Mouse (Mus musculus) forebrain, embryonic 16.5 days (tissue): ENCODE measurements around the gene Nudt3. TPM values are rescaled to one million over a fixed set of nuclear protein-coding genes. Genes with fewer than 3 reads are reported as not detected.

Experiments
- ATAC-seq: fragments of 200-750 bp; cut with Nextera tagmentation; 2 replicates; pipeline ENCODE4 v1.8.0; 2017; ENCODE audit warnings: mild to moderate bottlenecking, moderate library complexity
- H3K27ac ChIP-seq: fragments of 300-500 bp; sonication (generic); 2 replicates; pipeline ENCODE4 v1.5.1; 2014; ENCODE audit warnings: low read length, control low read depth
- H3K27me3 ChIP-seq: fragments of 300-500 bp; sonication (generic); replicated peaks from 2 replicates; pipeline ENCODE4 v1.6.1; 2014; ENCODE audit warnings: low read length; ENCODE audit not compliant: control insufficient read depth, insufficient read depth
- H3K36me3 ChIP-seq: fragments of 300-500 bp; sonication (generic); 2 replicates; pipeline ENCODE4 v1.6.1; 2014; ENCODE audit not compliant: control insufficient read depth, insufficient read depth
- H3K4me1 ChIP-seq: fragments of 300-500 bp; sonication (generic); replicated peaks from 2 replicates; pipeline ENCODE4 v1.6.1; 2014; ENCODE audit warnings: low read length; ENCODE audit not compliant: control insufficient read depth, insufficient read depth
- H3K4me2 ChIP-seq: fragments of 300-500 bp; sonication (generic); 2 replicates; pipeline ENCODE4 v1.6.1; 2014; ENCODE audit warnings: mild to moderate bottlenecking, low read length, control low read depth
- H3K4me3 ChIP-seq: fragments of 300-500 bp; sonication (generic); replicated peaks from 2 replicates; pipeline ENCODE4 v1.5.1; 2014; ENCODE audit warnings: mild to moderate bottlenecking, low read length, control low read depth
- H3K9ac ChIP-seq: fragments of 300-500 bp; sonication (generic); replicated peaks from 2 replicates; pipeline ENCODE4 v1.6.1; 2014; ENCODE audit warnings: low read depth, low read length, control low read depth
- H3K9me3 ChIP-seq: fragments of 300-500 bp; sonication (generic); 2 replicates; pipeline ENCODE4 v1.6.1; 2016; ENCODE audit warnings: low read length; ENCODE audit not compliant: control insufficient read depth
- WGBS: fragments of 180-500 bp; shearing (Covaris S2); extraction: QIAGEN DNeasy Blood & Tissue Kit; methylation state at CpG from one replicate; pipeline ENCODE4 v1.1.7; 2014; 5-methylcytosine and 5-hydroxymethylcytosine counted together
- polyA plus RNA-seq: library from polyadenylated mRNA; unstranded; fragments of >200 nt; fragmentation: Nextera tagmentation; extraction: Ambion mirVana; gene quantifications from 2 replicates; pipeline ENCODE4 v1.2.1, GENCODE M21; 2015

The Nudt3 gene
- polyA plus RNA-seq, 1 experiment from 2014 or later = 272 TPM

DNA sequence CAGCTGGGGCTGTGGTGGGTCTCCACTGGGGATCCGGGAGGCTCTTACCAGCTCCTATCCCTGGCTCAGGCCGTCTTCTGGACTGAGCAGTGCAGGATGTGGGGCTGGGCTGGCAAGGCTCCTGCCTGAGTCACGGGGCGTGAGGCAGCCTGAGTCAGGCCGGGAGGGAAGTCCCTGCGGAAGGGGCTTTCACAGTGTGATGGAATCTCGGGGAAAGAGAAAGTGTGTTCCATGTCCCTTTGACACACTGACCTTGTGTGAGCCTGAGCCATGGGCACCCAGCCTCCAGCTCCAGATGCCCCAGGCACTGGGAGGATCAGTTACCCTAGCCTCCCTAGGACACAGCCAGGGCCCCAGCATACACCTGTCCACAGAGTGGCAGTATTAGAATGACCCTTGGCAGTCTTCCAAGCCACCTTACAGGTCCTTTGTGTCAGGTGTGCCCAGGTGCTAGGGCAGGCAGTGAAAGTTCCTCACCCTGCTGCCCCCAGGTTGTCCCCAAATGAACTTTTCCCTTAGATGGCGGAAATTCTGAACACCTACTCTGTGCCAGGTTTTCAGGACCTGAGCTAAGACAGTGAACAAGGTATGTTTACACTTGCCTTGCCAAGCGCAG is 75.9 kb downstream of the Nudt3 start:
- ATAC-seq = no peak
- Histone ChIP-seq H3K27ac (no peak overlapping the region), H3K4me2 (no peak overlapping the region), H3K4me1 (peaks cover 7% of the 10 kb centered on the region; the same call in 1 of the 2 replicates), H3K9ac (no peak overlapping the region), H3K27me3 (no peaks in the 10 kb centered on the region), H3K4me3 (no peak overlapping the region), H3K9me3 (no peaks in the 10 kb centered on the region), H3K36me3 (no peaks in the 10 kb centered on the region)
- WGBS = 77% methylated on average over 9 of the region's 9 CpGs

DNA sequence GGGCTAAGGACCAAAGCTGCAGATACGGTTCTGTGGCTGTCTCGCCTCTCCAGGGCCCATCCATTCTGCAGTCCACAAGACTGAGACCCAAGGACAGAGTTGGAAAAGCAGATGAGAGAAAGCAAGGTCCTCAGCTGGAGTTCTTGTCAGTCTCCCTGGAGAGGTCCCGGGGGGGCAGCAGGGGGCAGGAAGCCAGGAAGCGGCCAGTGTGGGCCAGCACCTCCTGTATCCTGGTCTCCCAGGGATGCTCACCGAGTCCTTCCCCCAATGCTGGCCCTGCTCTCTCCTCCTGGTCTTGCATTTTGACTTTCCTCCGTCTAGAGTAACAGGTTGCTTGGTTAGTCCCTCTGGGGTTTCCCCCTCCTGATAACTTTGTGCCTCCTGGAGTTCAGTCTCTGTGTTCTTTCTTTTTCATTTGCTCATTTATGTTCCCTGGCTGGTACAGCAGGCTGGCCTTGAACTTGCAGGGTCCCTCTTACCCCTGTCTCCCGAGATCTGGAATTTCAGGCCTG is 76.7 kb downstream of the Nudt3 start:
- WGBS = 70% methylated on average over 7 of the region's 7 CpGs
- H3K36me3 ChIP-seq = no peaks in the 10 kb centered on the region
- H3K4me3 ChIP-seq = no peak overlapping the region
- no peaks in the 10 kb centered on the region for H3K27me3 ChIP-seq
- H3K4me2 ChIP-seq = no peak overlapping the region
- ATAC-seq = no peak
- H3K4me1 ChIP-seq = peaks cover 7% of the 10 kb centered on the region; the same call in 1 of the 2 replicates
- H3K9me3 ChIP-seq = no peaks in the 10 kb centered on the region
- no peak overlapping the region for H3K27ac ChIP-seq
- no peak overlapping the region for H3K9ac ChIP-seq

DNA sequence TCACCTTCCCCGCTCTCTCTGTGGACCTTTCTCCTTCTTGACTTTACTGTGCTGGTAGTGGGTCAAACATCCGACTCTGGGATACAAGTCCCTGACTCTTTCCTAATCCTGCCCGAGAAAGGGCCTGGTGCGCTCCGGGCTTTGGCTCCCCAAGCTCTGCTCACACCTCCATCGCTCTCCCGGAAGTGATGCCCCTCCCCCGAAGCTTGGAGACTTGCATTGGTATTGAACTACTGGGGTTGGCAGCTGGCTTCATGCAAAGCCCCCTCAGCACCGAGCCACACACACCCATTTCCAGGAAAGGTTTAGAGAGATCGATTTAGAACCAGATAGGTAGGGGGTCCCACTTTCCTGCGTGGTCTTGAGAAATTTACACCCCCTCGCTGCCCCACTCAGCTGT is 77.3 kb downstream of the Nudt3 start:
- Histone ChIP-seq H3K9ac (no peak overlapping the region), H3K4me2 (no peak overlapping the region), H3K27me3 (no peaks in the 10 kb centered on the region), H3K4me3 (no peak overlapping the region), H3K36me3 (no peaks in the 10 kb centered on the region), H3K4me1 (peaks cover 7% of the 10 kb centered on the region; the same call in 1 of the 2 replicates), H3K9me3 (no peaks in the 10 kb centered on the region), H3K27ac (no peak overlapping the region)
- no peak for ATAC-seq
- 57% methylated on average over 12 of the region's 12 CpGs for WGBS

DNA sequence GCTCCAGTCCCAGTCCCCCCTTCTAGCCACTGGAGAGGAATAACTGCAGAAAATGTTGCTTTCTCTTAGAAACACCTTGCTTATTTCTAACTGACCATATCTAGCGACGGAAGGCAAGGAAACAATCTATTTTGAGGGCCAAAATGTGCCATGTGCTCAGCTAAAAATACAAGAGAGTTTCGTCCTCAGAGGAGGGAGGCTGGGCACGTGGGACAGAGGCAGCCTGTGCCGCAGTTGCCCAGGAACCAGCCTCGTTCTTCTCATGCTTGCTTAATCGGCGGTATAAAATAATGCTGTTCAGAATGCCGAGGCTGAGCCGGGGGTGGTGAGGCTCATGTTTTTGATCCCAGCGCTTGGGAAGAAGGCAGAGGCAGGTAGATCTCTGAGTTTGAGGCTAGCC is 78.7 kb downstream of the Nudt3 start:
- Histone ChIP-seq H3K4me2 (no peak overlapping the region), H3K9me3 (no peaks in the 10 kb centered on the region), H3K27me3 (no peaks in the 10 kb centered on the region), H3K27ac (no peak overlapping the region), H3K4me1 (peaks cover 7% of the 10 kb centered on the region; the same call in 1 of the 2 replicates), H3K4me3 (no peak overlapping the region), H3K36me3 (no peaks in the 10 kb centered on the region), H3K9ac (no peak overlapping the region)
- no peak for ATAC-seq
- WGBS = 79% methylated on average over 11 of the region's 11 CpGs

DNA sequence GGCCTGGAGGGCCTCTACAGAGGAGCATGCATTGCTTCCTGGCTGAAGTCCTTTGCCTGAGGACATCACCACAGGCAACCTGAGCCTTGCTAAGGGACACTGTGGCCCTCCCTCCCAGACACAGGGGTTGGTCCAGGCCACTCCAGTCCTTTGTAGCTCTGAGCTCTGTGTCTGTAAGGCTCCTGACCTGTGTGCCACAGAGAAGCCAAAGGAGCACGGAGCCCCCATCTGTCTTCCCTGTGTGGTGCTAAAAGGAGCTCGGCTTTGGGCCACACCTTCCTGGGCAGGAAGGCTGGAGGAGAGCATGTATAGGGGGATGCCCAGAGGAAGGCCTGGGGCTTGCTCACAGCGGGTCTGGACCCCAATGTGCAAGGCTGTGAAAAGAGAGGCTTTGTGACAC is 81.3 kb downstream of the Nudt3 start:
- Histone ChIP-seq H3K4me3 (no peak overlapping the region), H3K27ac (no peak overlapping the region), H3K9ac (no peak overlapping the region), H3K9me3 (no peaks in the 10 kb centered on the region), H3K4me1 (no peaks in the 10 kb centered on the region), H3K36me3 (no peaks in the 10 kb centered on the region), H3K27me3 (no peaks in the 10 kb centered on the region), H3K4me2 (no peak overlapping the region)
- no peak for ATAC-seq
- 86% methylated on average over 3 of the region's 3 CpGs for WGBS

DNA sequence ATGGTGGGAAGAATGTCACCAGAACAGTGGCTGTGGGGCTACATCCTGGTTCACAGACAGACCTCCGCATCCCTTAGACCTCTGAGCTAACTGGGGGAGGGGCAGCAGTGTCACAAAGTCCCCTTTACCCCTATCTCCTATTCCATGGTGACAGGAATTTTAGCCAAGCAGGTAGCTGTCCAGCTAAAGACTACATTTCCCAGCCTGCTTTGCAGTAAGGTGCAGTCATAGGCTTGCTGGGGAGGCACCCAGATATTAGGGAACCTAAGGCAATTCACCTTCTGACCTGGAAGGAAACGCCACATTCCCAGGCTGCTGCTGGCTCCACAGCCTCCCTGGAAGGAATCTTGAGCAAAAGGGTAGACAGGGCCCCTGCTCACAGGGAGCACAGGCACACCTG is 82.0 kb downstream of the Nudt3 start:
- Histone ChIP-seq H3K4me1 (no peaks in the 10 kb centered on the region), H3K36me3 (no peaks in the 10 kb centered on the region), H3K27ac (no peak overlapping the region), H3K4me3 (no peak overlapping the region), H3K27me3 (no peaks in the 10 kb centered on the region), H3K4me2 (no peak overlapping the region), H3K9me3 (no peaks in the 10 kb centered on the region), H3K9ac (no peak overlapping the region)
- ATAC-seq = no peak
- 69% methylated on average over 2 of the region's 2 CpGs for WGBS

DNA sequence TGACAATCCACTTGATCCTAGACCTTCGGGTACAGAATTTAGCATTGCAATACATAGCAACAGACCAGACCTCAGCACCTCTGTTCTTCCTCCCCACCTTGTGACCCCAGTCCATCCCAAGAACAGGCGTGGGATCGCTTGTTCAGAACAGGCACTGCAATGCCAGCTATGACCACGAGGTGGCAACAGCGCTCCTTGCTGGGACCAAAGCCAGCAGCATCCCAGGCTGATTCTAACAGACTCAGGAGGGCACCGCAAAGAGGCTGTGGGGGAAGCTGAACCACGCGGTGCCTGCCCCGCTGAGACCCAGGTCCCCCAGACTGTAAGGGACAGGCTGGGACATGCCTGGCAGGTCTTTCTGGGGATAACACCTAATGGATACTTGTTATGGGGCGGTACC is 88.6 kb downstream of the Nudt3 start:
- Histone ChIP-seq H3K36me3 (no peaks in the 10 kb centered on the region), H3K9ac (no peak overlapping the region), H3K4me3 (no peak overlapping the region), H3K9me3 (no peaks in the 10 kb centered on the region), H3K27ac (no peak overlapping the region), H3K4me1 (peaks cover 3% of the 10 kb centered on the region; the same call in 1 of the 2 replicates), H3K27me3 (no peaks in the 10 kb centered on the region), H3K4me2 (no peak overlapping the region)
- 4% methylated on average over 10 of the region's 10 CpGs for WGBS
- peak; percentile 72 for ATAC-seq

DNA sequence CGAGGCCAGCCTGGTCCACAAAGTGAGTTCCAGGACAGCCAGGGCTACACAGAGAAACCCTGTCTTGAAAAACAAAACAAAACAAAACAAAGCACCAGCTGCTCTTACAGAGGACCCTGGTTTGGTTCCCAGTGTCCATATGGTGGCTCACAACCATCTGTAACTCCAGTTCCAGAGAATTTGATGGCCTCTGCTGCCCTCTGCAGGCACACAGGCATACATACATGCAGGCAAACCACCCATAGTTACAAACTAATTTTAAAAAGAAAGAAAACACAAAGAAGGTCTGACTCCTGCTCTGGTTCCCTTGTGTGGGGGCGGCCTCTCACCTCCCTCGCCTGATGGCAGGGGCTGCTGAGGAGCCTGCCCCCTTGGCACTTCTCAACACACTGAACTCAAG is 89.9 kb downstream of the Nudt3 start:
- H3K4me2 ChIP-seq = no peak overlapping the region
- peaks cover 3% of the 10 kb centered on the region; the same call in 1 of the 2 replicates for H3K4me1 ChIP-seq
- no peak overlapping the region for H3K9ac ChIP-seq
- 86% methylated on average over 3 of the region's 3 CpGs for WGBS
- no peak overlapping the region for H3K4me3 ChIP-seq
- no peaks in the 10 kb centered on the region for H3K36me3 ChIP-seq
- ATAC-seq = no peak
- no peaks in the 10 kb centered on the region for H3K9me3 ChIP-seq
- H3K27ac ChIP-seq = no peak overlapping the region
- no peaks in the 10 kb centered on the region for H3K27me3 ChIP-seq

DNA sequence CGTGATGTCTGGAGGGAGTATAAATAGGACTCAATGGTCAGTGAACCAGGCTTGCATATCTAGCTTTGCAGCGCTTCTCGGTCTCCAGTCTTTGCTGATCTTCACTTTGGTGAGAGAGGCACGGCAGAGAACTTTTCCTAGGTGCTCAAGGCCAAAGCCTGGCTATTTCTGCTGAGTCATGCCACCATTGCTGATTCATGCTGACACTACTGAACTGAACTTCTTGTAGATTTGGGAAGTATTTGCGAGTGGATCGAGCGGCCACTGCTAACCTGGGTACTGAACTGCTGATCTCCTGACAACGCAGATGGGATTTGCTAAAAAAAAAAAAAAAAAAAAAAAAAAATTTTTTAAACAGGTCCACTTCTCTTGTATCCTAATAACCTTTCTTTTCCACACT is 91.2 kb downstream of the Nudt3 start:
- 93% methylated on average over 8 of the region's 8 CpGs for WGBS
- no peak for ATAC-seq
- H3K9me3 ChIP-seq = no peaks in the 10 kb centered on the region
- H3K4me3 ChIP-seq = no peak overlapping the region
- no peak overlapping the region for H3K9ac ChIP-seq
- H3K4me2 ChIP-seq = no peak overlapping the region
- H3K36me3 ChIP-seq = no peaks in the 10 kb centered on the region
- H3K27ac ChIP-seq = no peak overlapping the region
- H3K4me1 ChIP-seq = peaks cover 3% of the 10 kb centered on the region; the same call in 1 of the 2 replicates
- no peaks in the 10 kb centered on the region for H3K27me3 ChIP-seq
